Comparison of ENCODE assay signal across 16 mouse cellular contexts in genomic region chr2:135419301-135419700, GRCm38 (mm10).
"Had no signal": no experiment of that assay in that cellular context is flagged by ENCODE, and none has a peak within 500 bp of the region (broad histone marks: within the 10 kb centered on the region; RNA-seq: fewer than 3 reads in every experiment).

No protein-coding gene starts in this region.

- DNase-seq: heart, postnatal 10 days; heart, postnatal 14 days; heart, postnatal 36 days; heart, postnatal 4 days; kidney, adult 11 months; kidney, adult 18-20 months; kidney, adult 2 months; kidney, adult 8-10 months; kidney, adult 9 months; kidney, postnatal 10 days; kidney, postnatal 14 days; kidney, postnatal 25 days; kidney, postnatal 36 days; kidney, postnatal 4 days; layer of hippocampus, adult 9-11 months; layer of hippocampus, postnatal 36 days had no signal
